Mouse (Mus musculus) ES-E14 (cell line): ENCODE data around the gene Prox2. TPM values are rescaled to one million over a fixed set of nuclear protein-coding genes. Genes with fewer than 3 reads are reported as not detected.

Experiments
- DNase-seq: peaks from one replicate; pipeline ENCODE4 v3.0.0-alpha.2; 2013; ENCODE audit warnings: low read depth, low spot score
- H3K27ac ChIP-seq: 2 replicates; pipeline ENCODE4 v1.5.1; 2012; ENCODE audit warnings: low read depth, mild to moderate bottlenecking, low read length, moderate library complexity, mixed read lengths; ENCODE audit not compliant: poor library complexity, insufficient read depth, severe bottlenecking
- H3K36me3 ChIP-seq: 2 replicates; pipeline ENCODE4 v1.6.1; 2012; ENCODE audit warnings: mild to moderate bottlenecking, low read length, moderate library complexity, mixed read lengths; ENCODE audit not compliant: control insufficient read depth, poor library complexity, insufficient read depth, severe bottlenecking
- H3K4me1 ChIP-seq, 2 experiments: fragments of 150-350 bp in 1 of 2; sonication (generic) in 1 of 2; 2 replicates each; pipeline ENCODE4 v1.6.1; 2012; ENCODE audit warnings: low read length in 2 of 2, mild to moderate bottlenecking in 1 of 2, mixed read lengths in 1 of 2; ENCODE audit not compliant: control insufficient read depth in 2 of 2, insufficient read depth in 2 of 2, poor library complexity in 1 of 2
- H3K4me3 ChIP-seq, 2 experiments: fragments of 150-350 bp in 1 of 2; sonication (generic) in 1 of 2; 2 replicates each; pipeline ENCODE4 v1.5.1; 2012; ENCODE audit warnings: low read length in 2 of 2, low read depth in 1 of 2, mild to moderate bottlenecking in 1 of 2, mixed read lengths in 1 of 2; ENCODE audit not compliant: insufficient read depth in 1 of 2, poor library complexity in 1 of 2, severe bottlenecking in 1 of 2
- H3K9ac ChIP-seq: 2 replicates; pipeline ENCODE4 v1.6.1; 2012; ENCODE audit warnings: low read depth, mild to moderate bottlenecking, low read length, mixed read lengths; ENCODE audit not compliant: poor library complexity, insufficient read depth, severe bottlenecking
- H3K9me3 ChIP-seq: fragments of 150-350 bp; sonication (generic); 2 replicates; pipeline ENCODE4 v1.6.1; 2012; ENCODE audit warnings: low read depth, mild to moderate bottlenecking, low read length; ENCODE audit not compliant: control insufficient read depth, insufficient read depth
- CHD2 ChIP-seq: IDR thresholded peaks from 2 replicates; pipeline ENCODE4 v1.6.1; 2014; ENCODE audit warnings: mild to moderate bottlenecking, low read depth, low read length, inconsistent platforms
- HCFC1 ChIP-seq: IDR thresholded peaks from 2 replicates; pipeline ENCODE4 v1.6.1; 2012; ENCODE audit warnings: low read length, inconsistent platforms, borderline replicate concordance; ENCODE audit not compliant: insufficient read depth
- MAFK ChIP-seq: IDR thresholded peaks from 2 replicates; pipeline ENCODE4 v1.6.1; 2014; ENCODE audit warnings: mild to moderate bottlenecking, low read depth, low read length, inconsistent platforms; ENCODE audit not compliant: insufficient read depth
- ZC3H11A ChIP-seq: IDR thresholded peaks from 2 replicates; pipeline ENCODE4 v1.6.1; 2012; ENCODE audit warnings: low read depth, mild to moderate bottlenecking, inconsistent platforms, low read length, borderline replicate concordance
- ZNF384 ChIP-seq: IDR thresholded peaks from 2 replicates; pipeline ENCODE4 v1.6.1; 2012; ENCODE audit warnings: low read depth, low read length, inconsistent platforms
- in situ Hi-C, 2 experiments: fragments of 600-800 bp; cut with MboI; formaldehyde crosslinking; loops; one replicate each; pipeline ENCODE4 v1.15.1; 2025; ENCODE audit warnings: low sequenced_read_pairs in 2 of 2, inconsistent platforms in 1 of 2; ENCODE audit not compliant: unreplicated experiment in 2 of 2
- total RNA-seq: library from RNA; depleted of rRNA; stranded (reverse); fragments of 300-350 nt; gene quantifications from 2 replicates; pipeline ENCODE4 v1.2.3, GENCODE M21; 2012

The Prox2 gene
- total RNA-seq, 1 experiment: 0.98 TPM

DNA sequence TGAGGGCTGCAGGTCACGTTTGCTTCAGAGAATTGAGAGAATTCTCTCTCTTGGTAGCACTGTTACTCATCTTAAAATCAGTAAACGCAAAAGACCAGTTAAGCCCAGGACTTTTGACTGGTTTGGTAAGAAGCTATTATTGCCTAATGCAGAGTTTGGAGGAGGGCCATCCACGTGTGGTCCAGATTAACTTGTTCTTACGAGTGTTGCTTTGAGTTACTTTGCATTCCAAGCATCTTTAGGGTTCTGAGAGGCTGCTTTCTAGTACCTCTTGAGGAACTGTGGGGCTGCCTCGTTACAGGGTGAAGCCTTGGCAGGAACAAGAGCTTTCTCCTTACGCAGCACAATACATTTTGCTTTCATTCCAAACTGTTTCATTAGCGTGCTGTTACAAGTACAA is 5.1 kb upstream of the Prox2 start:
- Histone ChIP-seq H3K4me1 (peaks cover 2 to 5% of the 10 kb centered on the region in 2 experiments; a peak in 2 of 4 replicates), H3K9ac (no peak overlapping the region), H3K27ac (no peak overlapping the region), H3K9me3 (no peaks in the 10 kb centered on the region), H3K36me3 (peaks cover 6% of the 10 kb centered on the region), H3K4me3 (no peak overlapping the region)
- no peak for DNase-seq
- in situ Hi-C loops: no loop called here
- TF ChIP-seq ZNF384: no peak
- no peak for TF ChIP-seq HCFC1
- no peak for TF ChIP-seq CHD2
- TF ChIP-seq MAFK: no peak
- no peak for TF ChIP-seq ZC3H11A

DNA sequence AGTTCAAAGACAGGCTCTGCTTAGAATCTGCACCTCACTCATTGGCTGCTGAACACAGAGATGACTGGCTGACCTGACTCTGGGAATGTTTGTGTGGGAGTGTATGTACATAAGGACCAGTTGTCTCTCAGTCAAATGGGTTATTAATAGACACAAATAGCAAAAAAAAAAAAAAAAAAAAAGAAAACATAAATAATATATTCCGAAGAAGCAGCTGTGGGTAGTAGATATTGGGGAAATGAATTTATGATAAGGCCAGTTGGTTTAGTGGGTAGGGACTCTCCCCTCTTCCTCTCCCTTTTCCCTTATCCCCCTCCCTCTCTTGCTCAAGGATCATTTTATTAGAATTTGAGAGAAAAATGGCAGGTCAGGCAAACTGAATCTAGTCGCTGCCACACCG is 3.4 kb upstream of the Prox2 start:
- DNase-seq: no peak
- TF ChIP-seq MAFK (no peak), ZC3H11A (no peak), CHD2 (no peak), HCFC1 (no peak), ZNF384 (no peak)
- Histone ChIP-seq H3K4me1 (peaks cover 6 to 9% of the 10 kb centered on the region in 2 experiments; a peak in 2 of 4 replicates), H3K27ac (no peak overlapping the region), H3K9ac (no peak overlapping the region), H3K9me3 (no peaks in the 10 kb centered on the region), H3K4me3 (no peak overlapping the region), H3K36me3 (peaks cover 6% of the 10 kb centered on the region)
- in situ Hi-C loops: no loop called here

DNA sequence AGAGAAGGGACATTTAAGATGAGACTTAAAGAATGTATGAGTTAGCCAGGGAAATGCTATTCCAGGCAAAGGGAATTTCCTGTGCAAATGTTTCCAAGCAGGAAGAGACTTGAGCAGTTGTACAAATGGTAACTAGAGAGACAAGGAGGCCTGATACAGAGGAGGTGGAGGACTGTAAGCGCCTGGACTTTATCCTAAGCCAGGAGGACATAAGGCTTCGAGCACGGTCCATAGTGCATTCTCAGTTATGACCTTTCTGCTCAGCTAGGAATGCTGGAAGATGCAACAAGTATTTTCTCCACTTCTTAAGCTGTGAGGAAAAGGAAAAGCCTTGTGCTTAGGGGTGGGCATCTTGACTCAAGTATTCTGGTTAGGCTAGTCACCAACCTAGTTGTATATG is 2.8 kb upstream of the Prox2 start:
- no peak overlapping the region for H3K9ac ChIP-seq
- peaks cover 6 to 9% of the 10 kb centered on the region in 2 experiments; a peak in 2 of 4 replicates for H3K4me1 ChIP-seq
- no peak for TF ChIP-seq CHD2
- no peak for TF ChIP-seq MAFK
- no peak for TF ChIP-seq ZNF384
- no peak for TF ChIP-seq HCFC1
- no peak for TF ChIP-seq ZC3H11A
- no peak overlapping the region for H3K4me3 ChIP-seq
- H3K27ac ChIP-seq: no peak overlapping the region
- in situ Hi-C loops: no loop called here
- no peak for DNase-seq
- H3K9me3 ChIP-seq: no peaks in the 10 kb centered on the region
- H3K36me3 ChIP-seq: peaks cover 4% of the 10 kb centered on the region; the same call in 1 of the 2 replicates

DNA sequence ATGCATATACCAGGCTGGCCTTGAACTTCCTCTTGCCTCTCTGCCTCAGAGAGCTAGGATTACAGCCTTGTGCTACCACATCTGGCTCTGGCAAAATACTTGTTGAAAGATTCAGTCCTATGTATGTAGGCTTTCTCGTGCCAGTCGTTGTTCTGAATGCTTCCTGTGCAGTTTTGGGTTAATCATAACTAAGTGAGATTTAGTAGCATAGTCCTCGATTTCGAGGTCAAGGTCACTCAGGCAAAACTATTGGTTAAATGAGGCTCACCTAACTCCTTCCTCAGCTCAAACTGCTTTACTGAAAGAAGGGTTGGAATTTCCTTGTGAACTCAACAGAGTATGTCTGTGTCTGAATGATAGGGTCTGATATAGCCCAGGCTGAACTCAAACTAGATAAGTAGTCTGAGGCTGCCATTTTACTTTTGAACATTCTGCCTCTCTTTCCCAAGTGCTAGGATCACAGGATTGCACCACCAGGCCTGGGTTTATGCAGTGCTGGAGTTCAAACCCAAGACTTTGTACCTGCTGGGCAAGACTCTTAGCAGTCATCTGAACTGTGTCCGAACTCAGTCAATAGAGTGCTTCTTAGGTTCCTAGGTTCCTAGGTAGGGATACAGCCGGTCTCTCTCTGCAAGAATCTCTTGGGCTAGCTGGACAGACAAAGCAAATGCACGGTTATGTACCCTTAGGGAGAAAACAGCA is 2.1 kb upstream of the Prox2 start:
- TF ChIP-seq CHD2 (no peak), HCFC1 (no peak), ZNF384 (no peak), MAFK (no peak), ZC3H11A (no peak)
- no peaks in the 10 kb centered on the region for H3K9me3 ChIP-seq
- H3K4me3 ChIP-seq: no peak overlapping the region
- peaks cover 4% of the 10 kb centered on the region; the same call in 1 of the 2 replicates for H3K36me3 ChIP-seq
- no peak for DNase-seq
- no peak overlapping the region for H3K9ac ChIP-seq
- peaks cover 6 to 9% of the 10 kb centered on the region in 2 experiments; a peak in 2 of 4 replicates for H3K4me1 ChIP-seq
- in situ Hi-C loops: no loop called here
- no peak overlapping the region for H3K27ac ChIP-seq
